Mouse (Mus musculus) thymus, adult 2 months (tissue): ENCODE measurements around the gene Slc9a1. TPM values are rescaled to one million over a fixed set of nuclear protein-coding genes. Genes with fewer than 3 reads are reported as not detected.
A peak's percentile ranks its signal among the peaks of the same experiment; 100 is the strongest.

Experiments
- DNase-seq: peaks from one replicate; pipeline ENCODE4 v3.0.0; 2021
- H3K27ac ChIP-seq: fragments of 200-500 bp; 2 replicates; pipeline ENCODE4 v1.5.1; 2012; ENCODE audit warnings: low read length, control low read depth; ENCODE audit not compliant: control insufficient read depth, insufficient read depth
- H3K27me3 ChIP-seq: fragments of 200-500 bp; 2 replicates; pipeline ENCODE4 v1.6.1; 2012; ENCODE audit warnings: mild to moderate bottlenecking, low read length, moderate library complexity, mixed read lengths; ENCODE audit not compliant: control insufficient read depth, insufficient read depth
- H3K36me3 ChIP-seq: fragments of 200-500 bp; 2 replicates; pipeline ENCODE4 v1.6.1; 2012; ENCODE audit warnings: mild to moderate bottlenecking, low read length, moderate library complexity; ENCODE audit not compliant: control insufficient read depth, insufficient read depth
- H3K4me1 ChIP-seq: fragments of 200-500 bp; replicated peaks from 2 replicates; pipeline ENCODE4 v1.6.1; 2012; ENCODE audit warnings: low read length; ENCODE audit not compliant: control insufficient read depth, insufficient read depth
- H3K4me3 ChIP-seq: fragments of 200-500 bp; 2 replicates; pipeline ENCODE4 v1.5.1; 2012; ENCODE audit warnings: mild to moderate bottlenecking, low read length, control low read depth, moderate library complexity; ENCODE audit not compliant: control insufficient read depth, insufficient read depth
- CTCF ChIP-seq: fragments of 200-500 bp; IDR thresholded peaks from 2 replicates; pipeline ENCODE4 v1.5.1; 2012; ENCODE audit warnings: mild to moderate bottlenecking, control low read depth, low read length, moderate library complexity, borderline replicate concordance; ENCODE audit not compliant: control insufficient read depth, poor library complexity, insufficient read depth; ENCODE audit errors: extremely low read depth
- POLR2A ChIP-seq: fragments of 200-500 bp; IDR thresholded peaks from 2 replicates; pipeline ENCODE4 v1.6.1; 2012; ENCODE audit warnings: mild to moderate bottlenecking, low read length, control low read depth, moderate library complexity; ENCODE audit not compliant: control insufficient read depth, poor library complexity, insufficient read depth; ENCODE audit errors: extremely low read depth
- WGBS: fragments of 180-500 bp; shearing (Covaris S2); methylation state at CpG from one replicate; pipeline ENCODE4 v1.1.7; 2018; 5-methylcytosine and 5-hydroxymethylcytosine counted together
- polyA plus RNA-seq: library from polyadenylated mRNA; depleted of rRNA; stranded (reverse); fragments of >200 nt; gene quantifications from 2 replicates; pipeline ENCODE4 v1.2.3, GENCODE M21; 2012

The Slc9a1 gene
- polyA plus RNA-seq, 1 experiment: 77.9 TPM

DNA sequence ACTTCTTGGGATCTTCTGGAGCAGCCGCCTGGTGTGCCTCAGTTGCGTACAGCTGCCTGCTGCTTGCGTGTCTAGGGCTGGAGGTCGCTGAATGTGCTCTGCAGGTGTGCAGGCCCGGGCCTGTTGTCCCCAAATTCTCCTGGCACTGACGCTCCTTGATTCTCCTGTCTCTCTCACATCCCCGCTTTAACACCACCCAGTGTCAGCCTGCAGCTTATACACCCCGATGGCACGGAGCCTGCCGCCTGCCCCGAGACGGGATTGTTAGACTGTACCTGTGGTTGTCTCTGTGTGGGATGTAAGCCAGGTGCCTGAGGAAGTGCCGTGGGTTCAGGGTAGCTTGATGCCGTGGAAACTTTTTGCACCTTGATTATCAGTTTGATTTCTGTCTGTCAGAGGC, 41.5 kb downstream of the Slc9a1 start:
- no peak overlapping the region for H3K27ac ChIP-seq
- 84% methylated on average over 14 of the region's 14 CpGs for WGBS
- no peaks in the 10 kb centered on the region for H3K27me3 ChIP-seq
- H3K36me3 ChIP-seq: no peaks in the 10 kb centered on the region; the same call in 1 of the 2 replicates
- no peak overlapping the region for H3K4me3 ChIP-seq
- TF ChIP-seq CTCF: no peak
- DNase-seq: no peak
- H3K4me1 ChIP-seq: peaks cover 7% of the 10 kb centered on the region

GRCm38 (mm10) chr4:133412096-133412495, 42.6 kb downstream of the Slc9a1 start:
- no peak overlapping the region for H3K4me3 ChIP-seq
- WGBS: 95% methylated on average over 14 of the region's 14 CpGs
- H3K27ac ChIP-seq: no peak overlapping the region
- no peaks in the 10 kb centered on the region for H3K27me3 ChIP-seq
- no peak for DNase-seq
- no peak for TF ChIP-seq POLR2A
- peaks cover 7% of the 10 kb centered on the region for H3K4me1 ChIP-seq
- no peaks in the 10 kb centered on the region; the same call in 1 of the 2 replicates for H3K36me3 ChIP-seq

GRCm38 (mm10) chr4:133412575-133413540, 43.4 kb downstream of the Slc9a1 start:
- H3K27me3 ChIP-seq: no peaks in the 10 kb centered on the region
- no peak for DNase-seq
- WGBS: 38% methylated on average over 16 of the region's 16 CpGs
- H3K27ac ChIP-seq: no peak overlapping the region
- peaks cover 1% of the 10 kb centered on the region; the same call in 1 of the 2 replicates for H3K36me3 ChIP-seq
- TF ChIP-seq CTCF (no peak), POLR2A (no peak)
- no peak overlapping the region for H3K4me3 ChIP-seq
- peaks cover 7% of the 10 kb centered on the region for H3K4me1 ChIP-seq

GRCm38 (mm10) chr4:133413617-133414016, 44.1 kb downstream of the Slc9a1 start:
- Histone ChIP-seq H3K27ac (no peak overlapping the region), H3K36me3 (peaks cover 8% of the 10 kb centered on the region; the same call in 1 of the 2 replicates), H3K4me1 (peaks cover 7% of the 10 kb centered on the region), H3K27me3 (no peaks in the 10 kb centered on the region), H3K4me3 (no peak overlapping the region)
- 95% methylated on average over 7 of the region's 7 CpGs for WGBS
- TF ChIP-seq POLR2A (no peak), CTCF (no peak)
- DNase-seq: no peak

DNA sequence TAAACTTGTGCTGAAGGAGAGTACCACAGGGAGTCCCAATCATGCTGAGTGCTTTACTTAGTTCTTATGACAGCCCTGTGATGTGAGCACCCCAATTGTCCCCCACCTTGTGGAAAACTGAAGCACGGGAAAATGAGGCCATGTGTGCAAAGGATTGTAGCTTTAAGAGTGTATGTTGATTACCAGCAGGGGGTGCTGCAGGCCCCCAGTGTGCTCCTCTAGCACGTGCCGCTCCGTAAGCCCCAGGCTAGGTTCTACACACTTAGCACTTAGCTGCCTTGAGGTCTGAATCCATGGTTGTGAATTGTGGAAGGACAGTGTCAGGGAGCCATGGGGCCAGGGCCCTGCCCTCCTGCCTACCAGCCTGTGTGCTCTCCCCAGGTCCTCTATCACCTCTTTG, 45.4 kb downstream of the Slc9a1 start:
- Histone ChIP-seq H3K27me3 (no peaks in the 10 kb centered on the region; the same call in 1 of the 2 replicates), H3K36me3 (peaks cover 8% of the 10 kb centered on the region; the same call in 1 of the 2 replicates), H3K27ac (no peak overlapping the region), H3K4me3 (no peak overlapping the region), H3K4me1 (peaks cover 7% of the 10 kb centered on the region)
- 81% methylated on average over 4 of the region's 4 CpGs for WGBS
- DNase-seq: no peak
- no peak for TF ChIP-seq CTCF
- TF ChIP-seq POLR2A: no peak

GRCm38 (mm10) chr4:133419312-133420004, 50.0 kb downstream of the Slc9a1 start:
- peak; percentile 58 for DNase-seq
- Histone ChIP-seq H3K36me3 (peaks cover 24% of the 10 kb centered on the region), H3K27ac (no peak overlapping the region), H3K4me1 (no peaks in the 10 kb centered on the region), H3K4me3 (no peak overlapping the region), H3K27me3 (no peaks in the 10 kb centered on the region; the same call in 1 of the 2 replicates)
- no peak for TF ChIP-seq POLR2A
- peak; percentile 87 for TF ChIP-seq CTCF
- WGBS: 84% methylated on average over 14 of the region's 14 CpGs
